Mouse (Mus musculus): ENCODE measurements around the gene Jak2. TPM values are rescaled to one million over a fixed set of nuclear protein-coding genes. Genes with fewer than 3 reads are reported as not detected.

The Jak2 gene
- total RNA-seq, 2 experiments from 2014 or later: 28.5 to 29.2 TPM

DNA sequence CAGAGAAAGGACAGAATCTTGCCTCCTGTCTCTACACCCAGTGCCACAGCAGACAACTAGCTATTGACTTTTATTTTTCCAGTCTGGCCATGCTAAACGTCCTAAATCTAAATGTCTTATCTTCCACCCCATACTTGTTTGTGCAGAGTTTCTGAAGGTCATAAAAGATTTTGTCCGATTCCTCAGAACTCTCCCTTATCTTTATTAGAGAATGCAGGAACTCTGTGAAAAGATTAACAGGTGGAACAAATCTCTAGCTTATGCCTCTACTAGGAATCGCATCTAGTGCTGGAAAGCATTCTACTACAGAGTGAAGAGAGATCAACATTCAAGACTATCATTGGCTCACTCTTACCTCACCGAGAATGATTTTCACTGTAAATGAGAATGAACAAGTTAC is 1.7 kb upstream of the Jak2 start:
- DNase-seq (ENCODE audit: extremely low spot score in 1 of 2, low spot score in 2 of 2): no peak
- intact Hi-C loops (cut with DNase I): loop anchor here (5.0 to 10.0 kb wide), 6 partner anchors 105 to 475 kb away; partner anchors contain the start of gene Rcl1

DNA sequence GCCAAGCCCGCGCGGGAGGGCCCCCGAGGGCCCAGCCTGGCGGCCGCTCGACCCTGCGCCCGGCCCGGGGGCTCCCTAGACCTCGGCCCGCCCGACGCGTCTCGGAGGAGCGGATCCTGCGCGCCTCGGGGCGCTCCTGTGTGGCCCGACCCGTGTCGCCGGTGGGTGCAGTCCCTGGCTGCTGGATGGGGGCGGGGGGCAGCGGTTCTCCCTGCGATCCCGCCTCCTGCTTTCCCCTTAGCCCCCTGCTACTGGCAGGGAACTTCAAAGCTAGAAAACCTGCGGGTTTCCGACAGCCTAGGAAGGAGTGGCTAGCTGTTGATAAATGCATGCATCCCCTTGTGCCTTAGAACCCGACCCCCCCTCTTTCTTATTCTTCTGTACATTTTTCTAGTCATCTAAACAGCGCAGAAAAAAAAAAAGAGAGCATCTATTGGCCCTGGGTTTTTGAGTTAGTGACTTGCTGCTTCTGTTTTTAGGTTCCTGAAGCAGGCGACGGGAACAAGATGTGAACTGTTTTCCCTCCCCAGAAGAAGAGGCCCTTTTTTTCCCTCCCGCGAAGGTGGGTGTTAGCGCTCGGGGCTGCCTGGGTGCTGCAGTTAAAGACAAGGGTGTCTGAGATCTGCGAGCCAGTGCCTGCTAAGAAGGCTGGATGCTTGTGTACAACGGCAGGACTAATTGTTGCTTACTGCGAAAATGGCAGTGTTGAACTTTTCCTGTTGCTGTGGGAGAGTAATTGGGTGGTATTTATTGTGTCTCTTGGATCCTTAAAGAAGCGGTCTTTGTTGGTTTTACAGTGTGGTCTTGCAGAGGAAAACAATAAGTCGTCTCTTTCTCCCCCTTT is 552 bp downstream of the Jak2 start:
- intact Hi-C loops (cut with DNase I): loop anchor here (5.0 to 10.0 kb wide), 6 partner anchors 103 to 477 kb away; partner anchors contain the start of gene Rcl1
- DNase-seq (ENCODE audit: extremely low spot score in 1 of 2, low spot score in 2 of 2): peak in 1 of 2 experiments; percentile 75

DNA sequence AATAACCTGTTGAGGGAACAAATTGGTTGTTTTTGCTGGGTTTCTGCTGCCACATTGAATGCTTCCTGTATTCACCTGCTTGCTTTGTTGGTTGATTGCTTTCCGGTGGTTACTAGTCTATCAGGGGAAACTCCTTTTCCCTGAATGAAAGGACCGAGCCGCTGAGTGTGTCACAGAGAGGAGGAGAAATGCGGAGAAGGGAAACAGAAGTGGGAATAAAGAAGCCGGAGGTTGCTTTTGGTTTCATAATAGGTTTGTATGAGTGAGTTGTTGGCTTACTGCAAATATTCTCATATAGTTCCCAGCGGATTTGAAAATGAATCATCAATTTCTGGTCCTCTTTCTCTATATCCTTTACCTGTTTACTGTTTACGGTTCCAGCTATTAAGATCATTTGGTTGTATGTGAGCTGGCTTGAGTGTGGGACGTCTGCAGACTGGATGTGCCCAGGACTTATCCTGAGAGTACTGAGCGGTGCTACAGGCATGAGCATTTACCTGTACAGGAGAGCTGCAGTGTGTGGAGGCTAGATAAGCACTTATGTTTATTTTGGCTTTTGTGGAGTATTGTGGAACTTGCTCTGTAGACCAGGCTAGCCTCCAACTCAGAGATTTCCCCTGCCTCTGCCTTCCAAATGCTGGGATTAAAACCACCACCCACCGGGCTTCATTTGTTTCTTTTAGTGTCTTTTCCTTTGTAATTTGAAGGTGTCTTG is 1.4 kb downstream of the Jak2 start:
- no peak for DNase-seq (ENCODE audit: extremely low spot score in 1 of 2, low spot score in 2 of 2)
- intact Hi-C loops (cut with DNase I): loop anchor here (5.0 to 10.0 kb wide), 6 partner anchors 102 to 478 kb away; partner anchors contain the start of gene Rcl1

DNA sequence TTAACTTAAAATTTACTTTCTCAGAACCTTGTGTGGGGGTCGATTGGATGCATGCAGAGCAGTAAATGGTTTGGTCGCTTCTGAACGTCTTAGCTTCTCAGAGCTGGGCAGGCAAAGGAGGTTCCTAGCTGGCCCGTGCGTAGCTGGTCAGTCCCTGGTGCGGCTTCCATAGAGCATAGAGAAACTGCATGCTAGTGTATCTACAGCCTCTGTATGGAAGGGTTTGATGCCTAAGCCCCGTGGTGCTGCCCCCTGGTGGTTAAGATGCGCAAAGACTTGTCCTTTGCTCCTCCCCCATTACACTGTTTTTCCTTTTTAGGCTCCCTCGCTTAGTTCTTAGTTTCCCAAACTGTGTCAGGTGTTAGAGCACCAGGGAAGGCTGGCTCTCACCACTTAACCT is 2.1 kb downstream of the Jak2 start:
- intact Hi-C loops (cut with DNase I): loop anchor here (5.0 to 10.0 kb wide), 6 partner anchors 101 to 479 kb away; partner anchors contain the start of gene Rcl1
- peak; percentile 81 to 84 for DNase-seq (ENCODE audit: extremely low spot score in 1 of 2, low spot score in 2 of 2)

DNA sequence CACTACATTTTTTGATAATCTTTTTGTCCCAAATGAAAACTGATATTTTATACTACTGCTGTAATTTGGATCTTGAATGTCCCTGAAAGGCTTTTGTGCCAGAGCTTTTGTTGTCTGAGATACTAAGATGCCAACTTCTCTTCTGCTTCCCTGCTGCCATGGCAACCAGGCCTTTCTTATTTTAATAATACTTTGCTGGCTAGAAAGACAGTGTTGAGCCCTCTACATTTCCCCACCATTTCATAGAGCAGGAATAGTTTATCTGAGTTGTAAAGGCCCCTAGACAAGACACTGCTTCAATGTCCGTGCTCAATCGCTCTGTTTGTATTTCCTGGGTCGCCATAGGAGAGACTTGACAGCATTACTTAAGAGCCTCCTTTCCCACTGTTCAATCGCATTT is 3.0 kb downstream of the Jak2 start:
- DNase-seq (ENCODE audit: extremely low spot score in 1 of 2, low spot score in 2 of 2): no peak
- intact Hi-C loops (cut with DNase I): loop anchor here (5.0 to 10.0 kb wide), 6 partner anchors 100 to 480 kb away; partner anchors contain the start of gene Rcl1

DNA sequence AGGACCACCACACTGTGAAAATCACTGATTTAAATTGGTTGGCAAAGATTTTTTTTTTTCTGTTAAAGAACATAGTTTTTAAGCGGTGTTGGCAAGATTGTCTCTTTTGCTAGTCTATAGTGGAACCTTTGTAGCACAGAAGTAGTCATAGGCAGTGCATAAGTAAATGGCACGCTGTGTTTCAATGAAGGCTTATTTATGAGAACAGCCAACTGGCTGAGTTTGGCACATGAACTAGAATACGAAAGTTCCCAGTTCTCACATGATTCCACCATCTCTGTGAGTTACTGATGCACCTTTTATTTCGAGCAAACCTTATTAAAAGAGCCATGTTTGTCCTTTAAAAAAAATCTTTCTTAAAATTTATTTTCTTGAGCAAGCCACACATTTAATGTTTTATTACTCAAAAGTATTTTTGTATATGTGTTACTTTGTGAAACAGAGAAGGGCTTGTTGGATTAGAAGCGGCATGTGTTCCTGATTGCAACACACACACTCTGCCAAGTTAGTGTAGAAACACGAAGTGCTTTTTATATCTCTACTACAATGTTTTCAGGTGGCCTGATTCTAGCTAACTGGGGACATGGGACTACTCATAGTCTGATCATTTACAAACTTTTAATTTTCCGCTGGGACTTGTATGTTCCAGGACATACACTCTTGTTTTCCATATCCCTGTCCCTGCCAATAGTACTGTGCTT is 3.8 kb downstream of the Jak2 start:
- no peak for DNase-seq (ENCODE audit: extremely low spot score in 1 of 2, low spot score in 2 of 2)
- intact Hi-C loops (cut with DNase I): loop anchor here (10.0 kb wide), 4 partner anchors 99 to 481 kb away; no protein-coding TSS in a partner anchor

DNA sequence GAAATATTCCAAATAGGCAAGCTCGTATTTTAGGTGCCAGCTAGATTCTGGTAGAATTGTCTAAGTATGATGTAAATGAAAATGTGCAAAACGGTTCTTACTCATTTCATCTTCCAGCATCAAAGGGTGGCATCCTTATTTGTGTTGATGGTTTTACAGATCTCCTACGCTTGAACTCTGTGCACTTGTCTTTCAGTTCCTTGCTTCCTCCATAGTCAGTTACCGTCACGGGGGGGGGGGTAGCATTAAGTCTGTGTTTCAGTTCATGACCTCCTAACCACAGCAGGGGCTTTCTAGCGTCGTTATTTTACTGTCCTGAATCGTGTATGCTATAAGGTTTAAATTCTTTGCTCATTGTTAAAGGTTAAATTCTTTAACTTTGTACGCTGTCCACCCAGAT is 10.0 kb downstream of the Jak2 start:
- DNase-seq (ENCODE audit: extremely low spot score in 1 of 2, low spot score in 2 of 2): no peak
- intact Hi-C loops (cut with DNase I): no loop called here

DNA sequence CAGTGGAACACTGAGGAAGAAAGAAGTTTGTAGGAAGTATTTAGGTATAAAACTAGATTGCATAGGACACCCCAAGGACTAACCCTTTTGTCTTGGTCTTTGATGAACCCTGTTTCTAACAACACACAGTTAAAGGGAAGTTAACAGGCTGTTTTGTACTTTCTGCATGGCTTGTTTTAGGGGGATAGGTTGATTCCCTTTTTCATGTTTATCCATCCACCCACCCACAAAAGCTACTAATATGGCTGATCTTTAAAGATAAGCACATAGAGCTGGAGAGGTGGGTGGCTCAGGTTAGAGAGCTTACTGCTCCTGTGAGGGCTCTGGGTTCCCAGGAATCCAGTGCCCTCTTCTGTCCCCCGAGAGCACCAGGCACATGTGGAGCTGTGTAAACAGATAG is 11.9 kb downstream of the Jak2 start:
- intact Hi-C loops (cut with DNase I): no loop called here
- no peak for DNase-seq (ENCODE audit: extremely low spot score in 1 of 2, low spot score in 2 of 2)

DNA sequence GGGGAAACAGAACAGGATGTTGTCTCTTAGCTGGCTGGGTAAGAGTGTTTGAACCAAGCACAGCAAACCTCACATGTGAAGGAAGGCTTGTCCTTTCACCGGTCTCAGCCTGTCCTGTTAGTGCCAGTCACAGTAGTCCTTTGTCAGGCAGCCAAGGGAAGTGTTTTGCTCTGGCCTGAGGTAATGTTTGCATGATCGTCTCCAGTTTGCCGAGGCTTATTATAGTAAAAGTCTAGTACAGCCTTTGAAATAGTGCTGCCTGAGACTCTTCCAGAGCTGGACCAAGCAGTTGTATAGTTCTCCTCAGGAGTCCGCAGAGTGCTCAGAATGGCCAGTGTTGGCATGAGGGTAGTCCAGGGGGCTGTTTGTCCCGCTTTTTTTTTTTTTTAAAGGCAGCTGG is 13.9 kb downstream of the Jak2 start:
- DNase-seq (ENCODE audit: extremely low spot score in 1 of 2, low spot score in 2 of 2): peak in 1 of 2 experiments; percentile 51
- intact Hi-C loops (cut with DNase I): no loop called here

DNA sequence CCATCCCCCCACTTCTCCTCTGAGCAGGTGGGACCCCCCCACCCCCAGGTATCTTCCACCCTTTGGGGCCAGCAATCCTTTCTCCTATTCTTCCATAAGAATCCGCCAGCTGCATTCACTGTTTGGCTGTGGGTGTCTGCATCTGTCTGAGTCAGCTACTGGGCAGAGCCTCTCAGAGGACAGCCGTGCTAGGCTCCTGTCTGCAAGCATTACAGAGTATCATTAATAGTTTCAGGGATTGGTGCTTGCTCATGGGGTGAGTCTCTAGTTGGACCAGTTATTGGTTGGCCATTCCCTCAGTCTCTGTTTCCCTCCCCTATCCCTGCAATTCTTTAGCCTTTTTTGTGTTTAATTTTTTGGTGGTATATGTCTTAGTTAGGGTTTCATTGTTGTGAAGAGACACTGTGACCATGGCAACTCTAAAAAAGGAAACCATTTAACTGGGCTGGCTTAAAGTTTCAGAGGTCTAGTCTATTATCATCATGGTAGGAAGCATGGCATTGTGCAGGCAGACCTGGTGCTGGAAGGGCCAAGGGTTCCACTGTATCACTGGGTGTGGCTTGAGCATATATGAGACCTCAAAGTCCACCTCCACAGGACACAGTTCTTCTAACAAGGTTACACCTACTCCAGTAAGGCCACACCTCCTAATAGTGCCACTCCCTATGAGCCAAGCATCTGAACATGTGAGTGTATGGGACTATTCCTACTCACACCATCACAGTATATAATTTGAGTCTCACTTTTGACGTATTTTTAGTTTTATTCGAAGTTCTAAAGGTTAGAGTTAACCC is 15.6 kb downstream of the Jak2 start:
- intact Hi-C loops (cut with DNase I): no loop called here
- DNase-seq (ENCODE audit: extremely low spot score in 1 of 2, low spot score in 2 of 2): no peak

DNA sequence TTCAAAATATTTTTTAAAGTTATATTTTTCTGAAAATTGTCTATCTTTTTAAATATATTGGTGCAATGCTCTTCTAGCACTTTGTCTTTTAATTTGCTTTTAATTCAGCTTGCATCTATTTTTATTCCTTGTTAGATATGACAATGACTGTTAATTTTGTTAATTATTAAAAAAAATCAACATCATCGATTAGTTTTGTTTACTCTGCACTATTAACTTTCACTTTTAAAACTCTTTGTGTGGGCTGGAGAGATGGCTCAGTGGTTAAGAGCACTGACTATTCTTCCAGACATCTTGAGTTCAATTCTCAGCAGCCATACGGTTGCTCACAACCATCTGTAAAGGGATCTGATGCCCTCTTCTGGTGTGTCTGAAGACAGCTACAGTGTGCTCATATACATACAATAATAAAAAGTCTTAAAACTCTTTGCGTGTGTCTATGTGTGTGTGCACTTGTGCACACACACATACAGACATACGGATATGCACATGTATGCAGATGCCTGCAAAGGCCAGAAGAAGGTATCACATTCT is 17.2 kb downstream of the Jak2 start:
- DNase-seq (ENCODE audit: extremely low spot score in 1 of 2, low spot score in 2 of 2): no peak
- intact Hi-C loops (cut with DNase I): no loop called here

DNA sequence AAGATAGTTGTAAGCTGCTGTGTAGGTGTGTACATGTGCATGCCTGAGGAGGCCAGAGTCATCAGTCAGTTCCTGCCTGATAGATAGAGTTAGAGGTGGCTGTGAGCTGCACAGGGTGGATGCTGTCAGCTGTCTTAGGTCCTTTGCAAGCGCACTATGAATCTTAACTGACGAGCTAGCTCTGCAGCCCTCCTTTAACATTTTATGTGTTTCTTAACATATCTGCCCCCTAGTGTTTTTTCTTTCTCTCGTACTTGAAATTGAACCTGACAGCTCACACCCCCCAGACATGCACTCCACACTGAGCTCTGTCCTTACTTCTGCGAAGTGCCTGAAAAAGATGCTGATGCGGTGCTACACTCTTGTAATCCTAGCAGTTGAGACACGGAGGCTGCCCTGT is 18.6 kb downstream of the Jak2 start:
- no peak for DNase-seq (ENCODE audit: extremely low spot score in 1 of 2, low spot score in 2 of 2)
- intact Hi-C loops (cut with DNase I): no loop called here

DNA sequence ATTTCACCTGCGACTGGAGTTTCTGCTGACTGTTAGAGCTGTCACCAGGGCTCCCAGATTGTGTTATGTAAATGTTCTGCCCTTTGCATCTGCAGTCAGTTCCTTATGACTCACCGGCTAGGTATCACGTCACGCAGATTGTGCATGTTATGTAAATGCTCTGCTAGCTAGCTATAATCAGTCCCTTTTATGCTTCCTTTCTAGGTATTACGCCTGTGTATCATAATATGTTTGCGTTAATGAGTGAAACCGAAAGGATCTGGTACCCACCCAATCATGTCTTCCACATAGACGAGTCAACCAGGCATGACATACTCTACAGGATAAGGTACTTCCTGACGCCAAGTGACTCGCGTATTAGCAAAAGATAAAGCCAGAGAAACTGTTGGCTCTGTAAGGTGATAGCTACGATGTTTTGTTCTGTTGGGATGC is 19.5 kb downstream of the Jak2 start:
- intact Hi-C loops (cut with DNase I): no loop called here
- no peak for DNase-seq (ENCODE audit: extremely low spot score in 1 of 2, low spot score in 2 of 2)

DNA sequence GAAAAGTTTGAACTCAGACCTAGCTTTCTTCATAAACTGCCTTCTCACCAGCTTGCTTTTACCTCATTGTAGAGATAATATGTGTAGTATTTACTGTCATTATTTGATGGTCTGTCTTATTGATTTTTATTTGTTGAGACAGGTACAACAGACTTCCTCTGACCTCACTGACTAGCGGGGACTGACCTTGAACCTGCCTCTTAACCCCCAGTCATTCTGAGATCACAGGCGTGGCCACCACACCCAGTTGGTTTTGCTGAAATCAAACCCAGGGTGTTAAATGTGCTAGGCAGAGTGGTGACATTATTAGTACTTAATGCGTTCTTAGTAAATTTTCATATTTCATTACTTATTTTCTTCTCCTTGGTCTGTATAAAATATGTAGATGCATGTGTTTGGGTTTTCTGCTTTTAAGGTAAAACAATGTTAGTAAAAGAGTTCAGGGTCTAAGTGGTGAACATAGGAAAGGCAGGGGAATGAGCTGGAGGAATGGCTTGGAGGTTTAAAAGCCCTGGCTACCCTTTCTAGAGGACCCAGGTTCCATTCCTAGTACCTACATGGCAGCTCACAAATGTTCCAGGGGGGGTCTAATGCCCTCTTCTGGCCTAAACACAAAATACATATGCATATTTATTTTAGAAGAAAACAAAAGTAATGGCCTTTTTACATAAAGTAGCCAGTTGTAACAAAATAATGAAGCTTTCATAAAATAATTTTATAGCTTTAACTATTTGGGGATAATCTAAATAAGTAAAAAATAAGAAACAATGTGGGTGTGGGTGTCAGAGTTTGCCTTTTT is 20.6 kb downstream of the Jak2 start:
- no peak for DNase-seq (ENCODE audit: extremely low spot score in 1 of 2, low spot score in 2 of 2)
- intact Hi-C loops (cut with DNase I): no loop called here

DNA sequence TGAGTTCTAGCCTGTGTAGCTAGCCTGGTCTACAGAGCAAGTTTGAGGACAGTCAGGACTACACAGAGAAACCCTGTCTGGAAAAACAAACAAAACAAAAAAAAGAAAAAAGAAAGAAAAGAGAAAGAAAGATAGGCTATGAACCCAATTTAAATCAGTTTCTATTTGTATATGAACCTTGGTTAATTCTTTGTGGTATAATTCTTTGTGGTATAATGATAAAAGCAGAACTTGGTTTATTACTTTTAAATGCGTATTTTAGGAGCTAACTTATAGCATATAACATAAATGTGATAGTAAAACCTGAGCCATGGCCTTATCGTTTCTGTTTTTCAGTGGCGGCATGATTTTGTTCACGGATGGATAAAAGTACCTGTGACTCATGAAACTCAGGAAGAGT is 24.8 kb downstream of the Jak2 start:
- no peak for DNase-seq (ENCODE audit: extremely low spot score in 1 of 2, low spot score in 2 of 2)
- intact Hi-C loops (cut with DNase I): no loop called here

DNA sequence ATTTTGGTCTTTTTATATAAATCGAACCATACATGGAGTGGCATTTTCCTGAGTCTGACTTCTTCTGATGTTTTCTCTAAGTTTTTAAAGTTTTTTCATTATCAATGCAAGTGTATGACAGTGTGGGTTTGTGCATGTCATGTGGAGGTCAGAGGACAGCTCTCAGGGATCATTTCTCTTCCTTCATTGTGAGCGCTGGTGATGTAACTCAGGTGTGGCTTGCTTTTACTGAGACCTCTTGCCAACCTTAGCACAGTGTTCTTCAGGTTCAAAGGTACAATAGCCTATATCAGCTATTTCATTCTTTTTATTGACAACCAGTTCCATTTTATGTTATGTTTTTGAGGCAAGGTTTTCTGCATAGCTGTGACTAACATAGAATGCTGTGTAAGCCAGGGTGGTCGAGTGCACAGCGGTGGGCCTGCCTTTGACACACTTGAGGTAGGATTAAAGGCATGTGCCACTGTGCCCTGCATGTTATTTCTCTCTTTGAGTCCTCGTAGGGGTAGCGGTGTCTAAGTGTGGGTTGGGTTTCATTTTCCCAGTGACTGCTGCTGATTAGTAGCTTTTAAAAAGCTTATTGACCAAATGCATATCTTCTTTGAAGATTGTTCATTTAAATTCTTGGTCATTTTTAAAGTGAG is 27.4 kb downstream of the Jak2 start:
- intact Hi-C loops (cut with DNase I): no loop called here
- no peak for DNase-seq (ENCODE audit: extremely low spot score in 1 of 2, low spot score in 2 of 2)

DNA sequence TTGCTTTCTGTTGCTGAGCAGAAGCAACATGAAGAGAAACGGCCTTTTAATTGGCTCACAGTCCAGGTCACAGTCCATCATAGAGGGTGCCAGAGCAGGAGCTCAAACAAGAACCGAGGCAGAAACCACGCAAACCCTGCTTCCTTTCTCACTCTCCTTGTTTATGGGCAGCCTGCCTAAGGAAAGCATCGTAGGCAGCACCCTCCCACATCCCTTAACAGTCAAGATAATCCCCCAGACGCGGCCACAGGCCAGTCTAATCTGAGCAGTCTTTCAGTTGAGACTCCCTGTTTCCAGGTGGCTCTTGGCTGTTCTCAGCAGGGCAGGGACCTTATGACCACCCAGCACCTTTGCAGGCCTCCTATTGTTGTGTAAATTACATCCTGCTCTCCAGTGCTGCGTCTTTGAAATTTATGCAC is 33.8 kb downstream of the Jak2 start:
- intact Hi-C loops (cut with DNase I): no loop called here
- DNase-seq (ENCODE audit: extremely low spot score in 1 of 2, low spot score in 2 of 2): no peak
